Comparison of ENCODE assay signal across 23 mouse cellular contexts in the genomic region with DNA sequence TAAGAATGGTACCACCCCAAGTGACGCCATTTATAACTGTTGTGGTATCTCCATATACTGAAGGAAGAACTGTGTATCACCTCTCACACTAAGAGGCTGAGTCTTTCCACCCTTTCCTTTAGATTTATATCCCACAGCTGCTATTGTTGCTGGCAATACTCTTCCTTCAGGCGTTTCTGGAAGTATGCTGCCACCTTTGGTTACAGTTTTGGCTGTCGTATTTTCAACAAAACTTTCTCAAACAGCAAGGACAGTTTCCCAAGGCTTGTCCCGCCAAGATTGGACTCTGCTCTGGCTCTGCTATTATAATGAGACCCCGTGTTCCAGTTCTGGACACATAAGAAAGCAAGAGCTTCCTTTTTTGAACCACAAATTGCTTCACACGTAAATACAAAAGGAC.
DNase-seq lines count a peak whose midpoint lies in the region; ATAC-seq and TF ChIP-seq lines count a peak whose summit lies in the region.
"Had no signal": no experiment of that assay in that cellular context is flagged by ENCODE, and none has a peak within 500 bp of the region (broad histone marks: within the 10 kb centered on the region; RNA-seq: fewer than 3 reads in every experiment).

No protein-coding gene starts in this region.

- 63% methylated on average over 6 of the region's 6 CpGs for WGBS in kidney, adult 2 months
- WGBS in lung, postnatal 0 days, result 85% methylated on average over 6 of the region's 6 CpGs

- TF ChIP-seq CTCF in kidney, adult 2 months (conservative IDR thresholded peaks at IDR 0.05; ENCODE audit: insufficient read depth, insufficient read length, low read depth, low read length), result no peak
- peak; percentile 40 for TF ChIP-seq CTCF in lung, postnatal 0 days (IDR thresholded peaks at IDR 0.05)

- 0 out of 2 replicates have a peak, but pooled peaks have one; percentile 13 for ATAC-seq in frontal cortex, adult (ENCODE audit: low TSS enrichment)
- no peak for ATAC-seq in lung, postnatal 0 days
- ATAC-seq: forebrain, embryonic 16.5 days; hindbrain, embryonic 16.5 days; midbrain, embryonic 13.5 days had no signal

- no peaks in the 10 kb centered on the region for H3K27me3 ChIP-seq in kidney, adult 2 months (replicated peaks; ENCODE audit: control insufficient read depth, insufficient read depth, low read length)
- H3K27me3 ChIP-seq in lung, postnatal 0 days (replicated peaks; ENCODE audit: insufficient read depth, low read length), result no peaks in the 10 kb centered on the region
- H3K27me3 ChIP-seq: liver, embryonic 15.5 days; midbrain, embryonic 13.5 days had no signal

- peaks cover 5% of the 10 kb centered on the region for H3K36me3 ChIP-seq in kidney, adult 2 months (ENCODE audit: control insufficient read depth, insufficient read depth, low read length)
- H3K36me3 ChIP-seq in lung, postnatal 0 days (ENCODE audit: insufficient read depth, low read length), result peaks cover 14% of the 10 kb centered on the region; the same call in 1 of the 2 replicates

- no peak overlapping the region for H3K9ac ChIP-seq in lung, postnatal 0 days (replicated peaks; ENCODE audit: low read depth)
- H3K9ac ChIP-seq: liver, embryonic 15.5 days; midbrain, embryonic 13.5 days had no signal

- TF ChIP-seq EP300 in lung, postnatal 0 days (IDR thresholded peaks at IDR 0.05), result no peak

- H3K9me3 ChIP-seq in lung, postnatal 0 days (ENCODE audit: low read length), result no peaks in the 10 kb centered on the region
- H3K9me3 ChIP-seq: embryonic facial prominence, embryonic 10.5 days; limb, embryonic 10.5 days; liver, embryonic 15.5 days; midbrain, embryonic 13.5 days had no signal

- H3K27ac ChIP-seq in kidney, adult 2 months (ENCODE audit: insufficient read depth, low read depth, low read length), result no peak overlapping the region
- no peak overlapping the region for H3K27ac ChIP-seq in lung, postnatal 0 days (ENCODE audit: low read length)
- H3K27ac ChIP-seq: embryonic facial prominence, embryonic 10.5 days; limb, embryonic 10.5 days; liver, embryonic 15.5 days; macrophage; midbrain, embryonic 13.5 days had no signal

- TF ChIP-seq POLR2A in kidney, adult 2 months (IDR thresholded peaks at IDR 0.05; ENCODE audit: low read depth, low read length), result no peak

- H3K4me3 ChIP-seq in kidney, adult 2 months (ENCODE audit: insufficient read depth, low read depth, low read length), result no peak overlapping the region
- H3K4me3 ChIP-seq in lung, postnatal 0 days (ENCODE audit: low read depth, low read length), result no peak overlapping the region
- H3K4me3 ChIP-seq: embryonic facial prominence, embryonic 10.5 days; erythroblast, embryonic 14.5 days; limb, embryonic 10.5 days; liver, embryonic 15.5 days; midbrain, embryonic 13.5 days had no signal

- H3K4me1 ChIP-seq in kidney, adult 2 months (ENCODE audit: control insufficient read depth, insufficient read depth, low read length), result no peaks in the 10 kb centered on the region; the same call in 1 of the 2 replicates
- H3K4me1 ChIP-seq in lung, postnatal 0 days (ENCODE audit: insufficient read depth, low read depth, low read length), result no peaks in the 10 kb centered on the region
- H3K4me1 ChIP-seq: embryonic facial prominence, embryonic 10.5 days; limb, embryonic 10.5 days; liver, embryonic 15.5 days had no signal

- no peak for DNase-seq in frontal cortex, adult 2 months (ENCODE audit: extremely low spot score in 1 of 2, low spot score in 1 of 2)
- peak; percentile 36 for DNase-seq in kidney, adult 2 months
- DNase-seq in kidney, adult 18-20 months, result no peak
- peak; percentile 6 for DNase-seq in lung, postnatal 0 days (ENCODE audit: low spot score)
- DNase-seq in lung, adult 18-20 months, result no peak
- peak; percentile 10 for DNase-seq in telencephalon, adult 2 months (ENCODE audit: low read depth, low spot score)
- no peak for DNase-seq in adrenal gland, adult 18-20 months (ENCODE audit: low spot score in 2 of 2)
- DNase-seq: adrenal gland, adult 8-10 months; B cell, adult 2 months; cerebellum, adult 9-11 months; heart, postnatal 14 days; layer of hippocampus, postnatal 36 days; right cerebral cortex, adult 18-20 months; thymus, postnatal 36 days had no signal

- H3K4me2 ChIP-seq in lung, postnatal 0 days (replicated peaks; ENCODE audit: low read depth, low read length), result no peak overlapping the region
- H3K4me2 ChIP-seq: liver, embryonic 15.5 days; midbrain, embryonic 13.5 days had no signal

Comparison
In these comparisons a context has a peak if more than half of its experiments do, and no peak if none do; other contexts are left out.
1. DNase-seq: peak in kidney, adult 2 months (single experiment), lung, postnatal 0 days (single experiment) and telencephalon, adult 2 months (single experiment); none in frontal cortex, adult 2 months (0 of 2), kidney, adult 18-20 months (single experiment), lung, adult 18-20 months (0 of 2) and adrenal gland, adult 18-20 months (0 of 2).